Mouse (Mus musculus) stomach, embryonic 15.5 days (tissue): ENCODE data around the gene Hey2. TPM values are rescaled to one million over a fixed set of nuclear protein-coding genes. Genes with fewer than 3 reads are reported as not detected.

Experiments used
- ATAC-seq: fragments of 200-750 bp; cut with Nextera tagmentation; 2 replicates; pipeline ENCODE4 v1.8.0; 2017; ENCODE audit warnings: low read depth, moderate number of reproducible peaks, moderate TSS enrichment; ENCODE audit not compliant: insufficient read depth, low FRiP score
- H3K27ac ChIP-seq: fragments of 300-500 bp; sonication (generic); 2 replicates; pipeline ENCODE4 v1.5.1; 2015; ENCODE audit warnings: mild to moderate bottlenecking, inconsistent platforms
- H3K27me3 ChIP-seq: fragments of 300-500 bp; sonication (generic); replicated peaks from 2 replicates; pipeline ENCODE4 v1.6.1; 2015; ENCODE audit warnings: inconsistent platforms
- H3K36me3 ChIP-seq: fragments of 300-500 bp; sonication (generic); 2 replicates; pipeline ENCODE4 v1.6.1; 2015; ENCODE audit warnings: inconsistent platforms
- H3K4me1 ChIP-seq: fragments of 300-500 bp; sonication (generic); 2 replicates; pipeline ENCODE4 v1.6.1; 2015; ENCODE audit warnings: inconsistent platforms
- H3K4me2 ChIP-seq: fragments of 300-500 bp; sonication (generic); 2 replicates; pipeline ENCODE4 v1.6.1; 2015; ENCODE audit warnings: mild to moderate bottlenecking, inconsistent platforms
- H3K4me3 ChIP-seq: fragments of 300-500 bp; sonication (generic); replicated peaks from 2 replicates; pipeline ENCODE4 v1.5.1; 2015; ENCODE audit warnings: inconsistent platforms
- H3K9ac ChIP-seq: fragments of 300-500 bp; sonication (generic); 2 replicates; pipeline ENCODE4 v1.6.1; 2015; ENCODE audit warnings: inconsistent platforms
- H3K9me3 ChIP-seq: fragments of 300-500 bp; sonication (generic); 2 replicates; pipeline ENCODE4 v1.6.1; 2016; ENCODE audit warnings: inconsistent platforms
- WGBS: fragments of 180-500 bp; shearing (Covaris S2); methylation state at CpG from one replicate; pipeline ENCODE4 v1.1.7; 2015; 5-methylcytosine and 5-hydroxymethylcytosine counted together
- polyA plus RNA-seq: library from polyadenylated mRNA; unstranded; fragments of >200 nt; fragmentation: Nextera tagmentation; extraction: Ambion mirVana; gene quantifications from 2 replicates; pipeline ENCODE4 v1.2.1, GENCODE M21; 2015

Gene Hey2
- polyA plus RNA-seq, 1 experiment from 2014 or later, result 5.9 TPM

- 76% methylated on average over 3 of the region's 3 CpGs for WGBS
Measured at GRCm38 (mm10) chr10:30787684-30788339, 54.8 kb downstream of the Hey2 start.

GRCm38 (mm10) chr10:30786103-30786754, 56.4 kb downstream of the Hey2 start:
- Histone ChIP-seq H3K27ac (no peak overlapping the region), H3K27me3 (no peaks in the 10 kb centered on the region), H3K9me3 (no peaks in the 10 kb centered on the region), H3K9ac (no peak overlapping the region), H3K4me2 (no peak overlapping the region), H3K36me3 (no peaks in the 10 kb centered on the region), H3K4me1 (no peaks in the 10 kb centered on the region), H3K4me3 (no peak overlapping the region)
- ATAC-seq, result no peak
- WGBS, result 60% methylated on average over 5 of the region's 5 CpGs

More at GRCm38 (mm10) chr10:30787684-30788339, 54.8 kb downstream of the Hey2 start:
- no peaks in the 10 kb centered on the region for H3K9me3 ChIP-seq
- ATAC-seq, result 0 out of 2 replicates have a peak, but pooled peaks have one; percentile 58
- H3K9ac ChIP-seq, result no peak overlapping the region
- H3K4me3 ChIP-seq, result no peak overlapping the region
- H3K4me1 ChIP-seq, result no peaks in the 10 kb centered on the region
- no peaks in the 10 kb centered on the region for H3K27me3 ChIP-seq
- no peak overlapping the region for H3K27ac ChIP-seq
- H3K36me3 ChIP-seq, result no peaks in the 10 kb centered on the region
- H3K4me2 ChIP-seq, result no peak overlapping the region

Other genes with a start within 250 kb of the Hey2 start
- gene Trmt11, start 242.1 kb downstream of the Hey2 start, polyA plus RNA-seq, result 24.7 and 28.7 TPM in 2 replicates
- 31.2 TPM in 2 replicates for gene Hint3, start 213.2 kb downstream of the Hey2 start, polyA plus RNA-seq
- gene Ncoa7, start 39.5 kb downstream of the Hey2 start, polyA plus RNA-seq, result 10.5 and 11.6 TPM in 2 replicates